Mouse (Mus musculus) heart, postnatal 0 days (tissue): ENCODE data around the gene Zfp385b.

Source experiments
- CTCF ChIP-seq: IDR thresholded peaks from 2 replicates; pipeline ENCODE4 v1.5.1; 2016; ENCODE audit warnings: antibody characterized with exemption, control low read depth, low read depth
- EP300 ChIP-seq: IDR thresholded peaks from 2 replicates; pipeline ENCODE4 v1.6.1; 2016; ENCODE audit warnings: antibody characterized with exemption, low read depth

DNA sequence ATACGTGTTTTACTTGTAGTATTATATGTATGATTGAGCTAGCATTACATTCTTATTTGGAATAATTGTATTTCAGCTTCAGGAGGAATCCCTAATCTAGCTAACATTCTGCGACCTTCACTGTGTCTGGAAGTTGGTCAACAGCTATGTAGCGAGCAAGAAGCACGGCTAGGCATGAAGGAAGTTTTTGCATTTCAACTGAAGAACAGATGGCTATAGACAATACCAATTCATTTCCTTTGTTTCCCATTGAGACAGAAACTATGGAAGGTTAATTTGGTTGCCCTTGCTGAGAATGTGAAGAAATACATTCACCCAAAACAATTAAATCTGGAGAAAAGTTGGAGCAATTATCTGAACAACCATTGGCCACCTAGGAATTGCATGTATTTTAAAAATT is 66.9 kb downstream of the Zfp385b start:
- TF ChIP-seq EP300 (no peak), CTCF (no peak)
